Mouse (Mus musculus) liver, postnatal 0 days (tissue): ENCODE measurements at regions not wholly inside any gene's neighbourhood (a gene's known extent, or its start where the extent isn't known, plus 50 kb on each side); places are given as distances from the start of the nearest gene placed in this dataset.

ENCODE experiments used
- CTCF ChIP-seq: sonication (generic); IDR thresholded peaks from 2 replicates; pipeline ENCODE4 v1.5.1; 2016; ENCODE audit warnings: antibody characterized with exemption, low read depth
- EP300 ChIP-seq: IDR thresholded peaks from 2 replicates; pipeline ENCODE4 v1.6.1; 2016; ENCODE audit warnings: antibody characterized with exemption, low read depth, mild to moderate bottlenecking

DNA sequence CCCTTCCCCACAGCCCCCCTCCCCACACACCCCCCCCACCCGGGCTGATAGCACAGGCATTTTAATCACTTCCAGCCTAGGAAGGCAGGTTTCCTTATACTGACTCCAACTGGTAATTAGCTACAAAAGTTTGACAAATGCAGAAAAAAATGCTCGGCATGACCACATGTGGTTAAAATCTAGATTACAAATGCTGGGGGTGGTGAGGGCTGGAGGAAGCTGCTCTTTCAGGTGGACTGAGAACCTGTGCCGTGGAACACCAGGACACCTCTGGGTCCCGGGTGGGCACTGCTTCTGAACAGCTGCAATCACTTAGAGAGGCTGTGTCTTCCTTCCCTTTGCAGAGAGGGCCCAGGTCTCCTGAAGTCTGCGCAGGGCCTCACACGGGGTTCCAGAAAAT is 358.7 kb downstream of the Nuak1 start:
- TF ChIP-seq CTCF (no peak), EP300 (no peak)
